Mouse (Mus musculus) B cell, adult 62 days (primary cell): Measurements from ENCODE around the gene Scgb2b21. TPM values are rescaled to one million over a fixed set of nuclear protein-coding genes. Genes with fewer than 3 reads are reported as not detected.

ENCODE experiments used
- total RNA-seq: library from RNA; stranded (reverse); gene quantifications from 4 replicates; pipeline ENCODE4 v1.2.4, GENCODE M21; 2023

Gene Scgb2b21
- not detected in 4 replicates for total RNA-seq

DNA sequence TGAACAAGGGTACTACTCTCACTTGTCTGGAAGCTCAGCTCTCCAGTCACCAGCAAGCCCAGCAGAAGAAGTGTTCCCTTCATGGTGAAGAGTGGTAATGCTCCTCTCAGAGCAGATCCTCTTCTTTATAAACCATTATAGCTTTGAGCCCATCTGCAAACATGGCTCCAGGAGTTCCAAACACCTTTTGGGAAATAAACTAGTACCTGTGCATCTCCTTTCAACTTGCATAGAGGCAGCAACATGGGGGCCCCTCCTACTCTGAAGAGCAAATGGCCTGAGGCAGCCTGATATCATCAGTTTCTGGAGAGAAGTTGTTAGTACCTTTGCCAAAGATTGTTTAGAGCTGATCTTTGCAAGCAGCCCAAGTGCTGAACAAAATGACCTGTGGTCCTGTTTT is at the start of gene Scgb2b21:
Scgb2b21 (minus strand) TSS at position 101 of the 400 bp plus-strand sequence.

Other genes starting within 250 kb of the Scgb2b21 start
- not detected in 4 replicates for gene Scgb2b19, start 240.1 kb downstream of the Scgb2b21 start, total RNA-seq
- gene Scgb1b19, start 233.2 kb downstream of the Scgb2b21 start, total RNA-seq: not detected in 4 replicates
- not detected in 4 replicates for gene Scgb2b20, start 154.1 kb downstream of the Scgb2b21 start, total RNA-seq
- not detected in 4 replicates for gene Scgb1b20, start 147.2 kb downstream of the Scgb2b21 start, total RNA-seq
- not detected in 4 replicates for gene Scgb2b24, start 218.9 kb upstream of the Scgb2b21 start, total RNA-seq
- gene Scgb1b24, start 223.3 kb upstream of the Scgb2b21 start, total RNA-seq: not detected in 4 replicates